Comparison of ENCODE assay signal across 12 mouse cellular contexts in the genomic region with DNA sequence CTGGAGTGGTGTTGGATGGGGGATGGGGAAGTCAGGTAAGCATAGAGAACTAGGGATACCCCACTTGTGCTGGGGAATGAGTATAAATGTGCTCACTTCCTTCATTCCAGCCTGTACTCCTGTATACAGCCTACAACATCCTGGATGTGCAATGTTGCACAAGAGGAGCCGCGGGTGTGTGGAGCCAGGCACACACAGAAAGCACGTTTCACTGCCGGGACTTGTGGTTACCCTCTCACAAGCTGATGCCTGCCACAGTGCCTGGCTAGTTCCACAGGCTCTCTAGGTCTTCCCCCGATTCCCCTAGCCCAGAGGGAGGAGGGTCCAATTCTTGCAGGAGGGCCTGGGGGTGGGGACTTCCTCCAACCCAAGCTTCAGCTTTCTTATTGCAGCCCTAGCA. TPM values are rescaled to one million over a fixed set of nuclear protein-coding genes. Genes with fewer than 3 reads are reported as not detected.
DNase-seq lines count a peak whose midpoint lies in the region; ATAC-seq and TF ChIP-seq lines count a peak whose summit lies in the region.
"Had no signal": no experiment of that assay in that cellular context is flagged by ENCODE, and none has a peak within 500 bp of the region (broad histone marks: within the 10 kb centered on the region; RNA-seq: fewer than 3 reads in every experiment).

No protein-coding gene starts in this region.

- TF ChIP-seq CTCF in MEL (IDR thresholded peaks at IDR 0.05 in 2 of 3, conservative IDR thresholded peaks at IDR 0.05 in 1 of 3; ENCODE audit: control insufficient read depth in 1 of 3, insufficient read depth in 1 of 3, low read depth in 2 of 3, low read length in 3 of 3, poor library complexity in 1 of 3, severe bottlenecking in 1 of 3): no peak

- no peak overlapping the region for H3K9ac ChIP-seq in kidney, embryonic 15.5 days
- peak overlapping the region; percentile 45 for H3K9ac ChIP-seq in MEL (ENCODE audit: control insufficient read depth, low read depth, low read length, poor library complexity, severe bottlenecking)
- no peak overlapping the region for H3K9ac ChIP-seq in embryonic facial prominence, embryonic 13.5 days
- H3K9ac ChIP-seq: limb, embryonic 12.5 days had no signal

- no peak for TF ChIP-seq RAD21 in MEL (IDR thresholded peaks at IDR 0.05; ENCODE audit: low read depth, low read length)

- peaks cover 100% of the 10 kb centered on the region for H3K27me3 ChIP-seq in kidney, embryonic 15.5 days
- peaks cover 0 to 2% of the 10 kb centered on the region in 2 experiments; a peak in 2 of 4 replicates for H3K27me3 ChIP-seq in MEL (ENCODE audit: control insufficient read depth in 1 of 2, insufficient read depth in 2 of 2, low read length in 2 of 2)
- H3K27me3 ChIP-seq in embryonic facial prominence, embryonic 13.5 days: peaks cover 100% of the 10 kb centered on the region

- 0% methylated on average over 5 of the region's 5 CpGs for WGBS in kidney, embryonic 15.5 days
- 5% methylated on average over 5 of the region's 5 CpGs for whole genome bisulfite sequencing in embryonic facial prominence, embryonic 13.5 days

- no peak for TF ChIP-seq POLR2A in MEL (IDR thresholded peaks at IDR 0.05; ENCODE audit: control insufficient read depth in 1 of 2, insufficient read depth in 1 of 2, low read depth in 1 of 2, low read length in 2 of 2, poor library complexity in 1 of 2)

- H3K27ac ChIP-seq in kidney, embryonic 15.5 days: no peak overlapping the region
- no peak overlapping the region for H3K27ac ChIP-seq in MEL (ENCODE audit: control insufficient read depth, low read depth, low read length)
- no peak overlapping the region for H3K27ac ChIP-seq in embryonic facial prominence, embryonic 13.5 days
- H3K27ac ChIP-seq: hindbrain, embryonic 10.5 days; limb, embryonic 12.5 days had no signal

- ATAC-seq in kidney, embryonic 15.5 days (replicated peaks; ENCODE audit: low FRiP score): no peak
- ATAC-seq in embryonic facial prominence, embryonic 13.5 days (ENCODE audit: insufficient number of reproducible peaks, insufficient read depth, low FRiP score, low TSS enrichment, low read depth): no peak
- peak; percentile 12; the same call in 1 of the 2 replicates for ATAC-seq in megakaryocyte, adult 5-6 weeks (ENCODE audit: poor library complexity, severe bottlenecking)
- ATAC-seq in monocyte, adult 5-6 weeks (replicated peaks; ENCODE audit: insufficient number of reproducible peaks, low FRiP score, low TSS enrichment, poor library complexity, severe bottlenecking): no peak

- no peak overlapping the region for H3K4me3 ChIP-seq in kidney, embryonic 15.5 days (replicated peaks)
- H3K4me3 ChIP-seq in MEL (ENCODE audit: control insufficient read depth in 1 of 2, insufficient read depth in 1 of 2, low read depth in 2 of 2, low read length in 2 of 2): peak overlapping the region; percentile 40 to 55; a peak in 3 of 4 replicates
- no peak overlapping the region for H3K4me3 ChIP-seq in embryonic facial prominence, embryonic 13.5 days
- H3K4me3 ChIP-seq: hindbrain, embryonic 10.5 days; limb, embryonic 12.5 days had no signal

- H3K36me3 ChIP-seq in kidney, embryonic 15.5 days: no peaks in the 10 kb centered on the region
- no peaks in the 10 kb centered on the region for H3K36me3 ChIP-seq in MEL (ENCODE audit: control insufficient read depth in 1 of 2, insufficient read depth in 2 of 2, low read length in 2 of 2)
- H3K36me3 ChIP-seq in embryonic facial prominence, embryonic 13.5 days: no peaks in the 10 kb centered on the region
- H3K36me3 ChIP-seq: hindbrain, embryonic 10.5 days; limb, embryonic 12.5 days had no signal

- no peak for TF ChIP-seq EP300 in MEL (IDR thresholded peaks at IDR 0.05; ENCODE audit: low read depth in 1 of 2, low read length in 2 of 2)

- DNase-seq in kidney, adult 8-10 months: no peak
- peak; percentile 45 for DNase-seq in MEL (ENCODE audit: low read depth, low spot score)
- no peak for DNase-seq in ovary, adult 18-20 months (ENCODE audit: low spot score)

- H3K9me3 ChIP-seq in kidney, embryonic 15.5 days (replicated peaks): no peaks in the 10 kb centered on the region
- no peaks in the 10 kb centered on the region for H3K9me3 ChIP-seq in MEL (replicated peaks; ENCODE audit: insufficient read depth, low read length)
- no peaks in the 10 kb centered on the region for H3K9me3 ChIP-seq in embryonic facial prominence, embryonic 13.5 days
- H3K9me3 ChIP-seq: hindbrain, embryonic 10.5 days; limb, embryonic 12.5 days had no signal

- H3K4me1 ChIP-seq in kidney, embryonic 15.5 days: peaks cover 17% of the 10 kb centered on the region; the same call in 1 of the 2 replicates
- no peaks in the 10 kb centered on the region for H3K4me1 ChIP-seq in MEL (ENCODE audit: control insufficient read depth in 1 of 2, insufficient read depth in 2 of 2, low read length in 2 of 2)
- H3K4me1 ChIP-seq in embryonic facial prominence, embryonic 13.5 days: peaks cover 9% of the 10 kb centered on the region; the same call in 1 of the 2 replicates

- no peaks in the 10 kb centered on the region for H3K79me2 ChIP-seq in MEL (ENCODE audit: control insufficient read depth, insufficient read depth, low read length, poor library complexity)

- H3K4me2 ChIP-seq in kidney, embryonic 15.5 days: peak overlapping the region; percentile 33
- peak overlapping the region; percentile 14; the same call in 1 of the 2 replicates for H3K4me2 ChIP-seq in embryonic facial prominence, embryonic 13.5 days
- H3K4me2 ChIP-seq: limb, embryonic 12.5 days had no signal

TF ChIP-seq in MEL, 35 proteins besides CTCF, POLR2A, EP300 and RAD21:
- TF ChIP-seq KAT2A (conservative IDR thresholded peaks at IDR 0.05; ENCODE audit: low read depth, low read length) (no peak), TAL1 (IDR thresholded peaks at IDR 0.05; ENCODE audit: low read length) (no peak), E2F4 (IDR thresholded peaks at IDR 0.05; ENCODE audit: borderline replicate concordance, low read depth, low read length) (no peak), POLR2AphosphoS5 (IDR thresholded peaks at IDR 0.05; ENCODE audit: borderline replicate concordance, low read depth, low read length) (no peak), MAFK (IDR thresholded peaks at IDR 0.05; ENCODE audit: borderline replicate concordance, low read depth, low read length) (no peak), MYB (IDR thresholded peaks at IDR 0.05; ENCODE audit: low read depth, low read length) (no peak), CHD2 (IDR thresholded peaks at IDR 0.05; ENCODE audit: low read length) (no peak), MAX (IDR thresholded peaks at IDR 0.05; ENCODE audit: low read length) (no peak), USF2 (IDR thresholded peaks at IDR 0.05; ENCODE audit: borderline replicate concordance in 1 of 2, insufficient read depth in 1 of 2, low read depth in 1 of 2, low read length in 2 of 2) (no peak), POLR2AphosphoS2 (IDR thresholded peaks at IDR 0.05; ENCODE audit: low read length) (no peak)

RNA-seq across cellular contexts. Expression of a gene that starts 10.0 kb away (rescaled TPM):
- polyA plus RNA-seq in kidney, embryonic 15.5 days (2015; fragmentation: Nextera tagmentation; extraction: Ambion mirVana): not detected in 2 replicates
- not detected in 2 replicates for total RNA-seq in MEL (2012; rRNA removed)
- not detected for polyA plus RNA-seq in MEL (2012; ENCODE audit: insufficient read depth in 1 of 2, insufficient read length in 2 of 2, low read depth in 1 of 2, low replicate concordance in 2 of 2, missing spikeins in 1 of 2)
- polyA plus RNA-seq in embryonic facial prominence, embryonic 13.5 days (2015; fragmentation: Nextera tagmentation; extraction: Ambion mirVana): 0.25 and 1.5 TPM in 2 replicates
- total RNA-seq in megakaryocyte, adult 5-6 weeks (2015): not detected in 2 replicates
- not detected in 2 replicates for total RNA-seq in megakaryocyte, adult 5-6 weeks (2017)
- not detected in 3 replicates for total RNA-seq in monocyte, adult 5-6 weeks (2017)
- total RNA-seq: layer of hippocampus, postnatal 10 days had no signal
- polyA plus RNA-seq: cortical plate, adult 2 months; kidney, embryonic 14.5 days had no signal

Comparison
In these comparisons a context has a peak if more than half of its experiments do, and no peak if none do; other contexts are left out.
1. H3K4me3 ChIP-seq: peak in MEL (2 of 2); none in kidney, embryonic 15.5 days (single experiment) and embryonic facial prominence, embryonic 13.5 days (single experiment).